Mouse (Mus musculus) erythroblast, adult 5-6 weeks (primary cell): ENCODE data around the gene Cngb1. TPM values are rescaled to one million over a fixed set of nuclear protein-coding genes. Genes with fewer than 3 reads are reported as not detected.
A peak's percentile ranks its signal among the peaks of the same experiment; 100 is the strongest.

Source experiments
- ATAC-seq: replicated peaks from 2 replicates; pipeline ENCODE4 v1.8.0; 2016; ENCODE audit warnings: moderate number of reproducible peaks, mild to moderate bottlenecking, moderate TSS enrichment, inconsistent platforms; ENCODE audit not compliant: poor library complexity, low FRiP score, severe bottlenecking
- total RNA-seq, 2 experiments: library from RNA; stranded (forward) in 1 of 2; stranded (reverse) in 1 of 2; fragments of 150-400 nt in 1 of 2; fragments of 200-764, 138-1000 nt in 1 of 2; gene quantifications; 2 replicates each; pipeline versions ENCODE4 v1.2.3 to v1.2.4; 2015 to 2017; ENCODE audit warnings: low replicate concordance in 2 of 2

Cngb1 gene
- total RNA-seq, 2 experiments from 2014 or later: not detected

DNA sequence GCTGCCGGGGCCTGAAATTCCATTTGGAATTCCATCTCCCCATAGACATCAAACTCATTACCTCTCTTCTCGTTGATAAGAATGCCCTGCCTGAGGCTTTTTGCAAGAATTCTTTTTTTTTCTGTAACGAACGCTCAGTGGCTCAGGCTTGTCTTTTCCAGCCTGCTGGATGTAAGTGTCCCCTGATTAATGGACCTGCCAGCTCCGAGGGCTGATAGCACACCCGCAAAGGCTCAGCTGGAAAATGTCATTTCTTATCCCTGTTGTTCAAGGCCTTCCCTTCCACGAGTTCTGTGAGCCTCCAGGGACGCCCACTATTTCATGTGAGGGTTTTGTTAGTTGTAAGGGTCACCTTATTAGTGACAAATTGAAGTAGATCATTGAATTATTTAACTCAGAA, 100.4 kb downstream of the Cngb1 start:
- ATAC-seq: no peak

DNA sequence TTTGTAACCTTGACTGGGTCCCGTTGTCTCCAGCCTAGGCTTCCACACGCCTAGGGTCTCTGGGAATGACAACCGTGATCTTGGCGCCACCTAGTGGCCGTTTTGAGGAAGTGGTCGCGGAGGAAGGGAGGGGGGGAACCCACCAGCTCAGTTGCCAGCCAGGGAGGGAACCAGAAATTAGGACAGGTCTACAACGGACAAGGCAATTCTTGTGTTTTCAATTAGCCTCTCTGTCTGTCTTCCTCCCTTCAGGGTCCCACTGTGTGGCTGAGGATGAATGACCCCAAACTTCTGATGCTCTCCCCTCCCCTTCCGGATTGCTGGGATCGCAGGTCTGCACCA, 102.4 kb downstream of the Cngb1 start:
- ATAC-seq: peak; percentile 79

DNA sequence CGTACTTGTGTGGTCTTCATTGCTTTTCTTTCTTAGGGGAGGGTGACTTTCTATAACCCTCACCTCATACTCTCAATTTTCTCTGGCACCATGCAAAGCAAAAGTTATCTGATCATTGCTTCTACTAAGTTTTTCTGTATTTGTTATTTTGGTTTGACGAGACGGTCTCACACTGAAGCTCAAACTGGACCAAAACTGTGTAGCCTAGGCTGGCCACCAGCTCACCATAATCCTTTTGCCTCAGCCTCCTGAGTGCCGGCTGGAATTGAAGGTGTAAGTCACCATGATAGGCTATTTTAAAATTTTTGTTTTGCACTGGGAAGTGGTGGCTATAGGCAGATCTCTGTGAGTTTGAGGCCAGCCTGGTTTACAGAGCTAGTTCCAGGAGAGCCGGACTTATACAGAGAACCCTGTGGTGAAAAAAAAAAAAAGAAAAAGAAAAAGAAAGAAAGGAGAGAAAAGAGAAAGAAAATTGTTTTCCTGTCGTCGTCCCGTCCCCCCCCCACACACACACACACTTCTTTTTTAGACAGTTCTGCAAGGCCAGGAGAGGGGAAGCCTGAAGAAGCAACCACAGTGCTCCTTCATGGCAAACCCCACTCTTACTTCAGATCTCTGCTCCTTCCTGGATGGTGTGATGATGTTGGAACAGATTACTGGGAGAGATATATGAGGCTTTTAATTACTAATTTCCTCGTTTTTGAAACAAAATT, 102.9 kb downstream of the Cngb1 start:
- ATAC-seq: no peak

DNA sequence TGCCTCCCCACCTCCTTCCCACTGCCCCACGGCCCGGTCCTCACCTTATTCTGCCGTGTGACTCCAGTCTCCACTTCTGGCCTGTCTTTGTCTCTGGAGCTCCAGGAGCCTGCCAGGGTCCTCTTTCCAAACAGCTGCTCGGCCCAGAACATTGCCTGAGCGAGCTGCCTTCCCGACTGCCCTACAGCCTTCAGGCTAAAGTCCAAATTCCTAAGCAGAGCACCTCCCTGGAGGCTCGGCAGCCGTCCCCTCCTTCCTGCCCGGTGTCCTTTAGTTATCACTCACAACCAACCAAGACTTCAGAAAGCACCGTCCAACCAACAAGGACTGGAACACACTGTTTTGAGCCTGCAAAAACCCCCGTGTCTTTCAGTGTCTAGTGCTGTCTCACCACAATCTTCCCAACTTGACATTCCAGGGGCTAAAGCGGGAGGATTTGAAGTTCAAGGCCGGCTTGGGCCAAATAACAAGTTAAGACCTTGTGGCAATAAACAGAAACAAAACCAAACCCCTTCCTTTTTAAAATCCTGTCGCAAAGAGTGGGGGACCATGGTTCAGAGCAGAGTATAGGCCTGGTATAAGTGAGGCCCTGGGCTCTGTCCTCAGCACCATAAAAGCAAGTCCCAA, 103.6 kb downstream of the Cngb1 start, which contains the start of gene Kifc3:
Kifc3 (minus strand) TSS at position 164 of the 627 bp plus-strand sequence.
- ATAC-seq: no peak

DNA sequence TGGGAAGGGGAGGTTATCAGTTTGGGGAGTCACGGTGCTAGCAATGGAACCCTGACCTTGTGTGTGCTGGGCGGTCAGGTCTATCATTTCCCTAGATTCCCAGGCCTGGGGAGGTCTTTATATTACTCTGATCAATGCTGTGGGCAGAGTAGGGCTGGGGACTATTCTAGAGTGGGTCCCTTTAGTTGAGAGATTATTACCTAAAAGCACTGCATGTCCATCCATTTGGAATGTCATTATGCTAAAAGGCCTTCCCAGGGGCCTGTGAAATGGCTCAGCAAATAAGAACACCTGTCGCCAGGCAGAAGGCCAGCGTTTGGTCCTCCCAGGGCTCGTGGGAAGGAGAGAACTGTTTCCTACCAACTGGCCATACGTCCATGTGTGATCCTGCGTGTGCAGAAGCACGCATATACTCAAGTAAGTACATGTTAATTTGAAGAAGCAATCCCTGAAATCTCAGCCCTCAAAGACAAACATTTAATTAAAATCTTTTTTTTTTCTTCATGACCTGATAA, 104.3 kb downstream of the Cngb1 start:
- no peak for ATAC-seq

DNA sequence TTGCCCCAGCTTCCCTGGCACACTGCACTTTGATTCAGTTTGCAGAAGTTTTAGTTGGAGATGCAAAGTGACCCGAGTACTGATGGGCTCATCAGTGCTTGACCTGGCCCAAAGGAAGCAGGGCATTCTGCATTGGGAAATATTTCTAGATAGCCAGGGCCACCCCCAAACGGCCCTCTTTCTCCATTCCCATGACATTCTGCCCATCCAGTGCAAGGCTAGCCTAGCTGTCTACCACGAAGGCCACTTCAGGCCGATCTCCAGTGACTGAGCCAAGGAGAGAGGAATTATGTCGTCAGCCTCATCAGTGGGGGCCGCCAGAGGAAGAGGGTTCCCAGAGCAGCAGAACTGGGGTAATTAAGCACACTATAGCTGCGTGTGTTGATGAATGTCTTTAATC, 104.9 kb downstream of the Cngb1 start:
- ATAC-seq: no peak

DNA sequence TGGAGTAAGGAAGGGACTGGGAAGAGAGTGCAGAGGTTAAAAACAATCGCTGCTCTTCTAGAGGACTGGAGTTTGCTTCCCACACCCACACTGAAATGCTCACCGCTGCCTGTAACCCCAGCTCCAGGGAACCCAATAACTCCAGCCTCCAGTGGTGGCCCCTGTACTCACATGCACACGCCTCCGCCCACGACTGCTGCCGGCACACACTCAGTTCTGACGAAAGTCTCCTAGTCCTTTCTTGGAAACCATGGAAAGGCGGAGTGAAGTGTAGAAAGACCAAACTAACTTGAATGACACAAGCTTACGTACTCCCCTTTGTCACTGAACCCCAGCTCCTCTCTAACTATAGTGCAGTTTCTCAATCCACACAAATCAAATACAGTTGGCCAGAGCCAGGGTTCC, 106.4 kb downstream of the Cngb1 start:
- no peak for ATAC-seq

DNA sequence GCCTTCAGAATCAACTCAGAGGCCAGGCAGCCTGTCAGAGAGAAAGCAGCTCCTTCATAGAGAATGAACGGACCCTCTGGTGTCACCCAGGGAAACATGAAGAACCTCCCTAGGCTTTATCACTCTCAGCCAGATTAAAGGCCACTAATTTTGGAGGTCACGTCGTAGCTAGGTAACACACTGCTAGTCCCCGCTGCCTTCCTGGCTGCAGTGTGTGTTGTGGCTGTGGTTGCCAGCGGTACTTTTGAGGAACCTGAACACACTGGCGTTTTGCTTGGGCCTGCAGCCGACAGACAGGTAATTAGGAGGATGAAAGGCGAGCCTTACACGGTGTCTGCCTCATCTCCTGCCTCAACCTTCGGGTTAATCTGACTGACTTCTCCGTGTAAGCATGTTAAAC, 110.7 kb downstream of the Cngb1 start:
- ATAC-seq: no peak

DNA sequence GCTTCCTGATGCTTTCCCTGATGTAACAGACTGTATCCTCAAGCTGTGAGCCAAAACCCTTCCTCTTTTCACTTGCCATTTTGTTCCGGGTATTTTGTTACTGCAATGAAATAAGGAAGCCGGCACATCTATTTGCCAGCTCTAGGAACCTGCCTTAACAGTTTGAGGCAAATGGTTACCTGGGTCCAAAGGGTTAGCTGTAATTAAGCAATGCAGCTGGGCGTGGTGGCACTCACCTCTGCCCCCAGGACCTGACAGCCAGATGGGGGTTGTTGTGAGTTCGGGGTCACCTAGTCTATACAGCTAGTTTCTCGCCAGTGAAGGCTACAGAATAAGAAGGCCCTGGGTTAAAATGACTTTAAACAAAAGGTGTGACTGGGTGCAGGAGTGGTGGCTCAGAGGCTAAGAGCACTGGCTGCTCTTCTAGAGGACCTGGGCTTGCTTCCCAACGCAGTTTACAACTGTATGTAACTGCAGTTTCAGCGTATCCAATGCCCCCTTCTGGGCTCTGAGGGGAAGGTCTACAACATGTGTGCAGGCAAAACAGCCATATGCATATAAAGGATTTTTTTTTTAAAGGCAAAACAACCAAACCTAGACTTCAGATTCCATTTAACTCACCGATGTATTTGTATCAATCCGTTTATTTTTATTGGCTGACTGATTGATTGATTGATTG, 114.7 kb downstream of the Cngb1 start:
- no peak for ATAC-seq

Other genes starting within 250 kb of the Cngb1 start
- gene Katnb1, start 225.4 kb downstream of the Cngb1 start, total RNA-seq (2015; ENCODE audit: low replicate concordance): 1.7 and 1.9 TPM in 2 replicates
- gene Katnb1, start 225.4 kb downstream of the Cngb1 start, total RNA-seq (2017; ENCODE audit: low replicate concordance): 9.1 and 12.3 TPM in 2 replicates
- 0.96 and 1.0 TPM in 2 replicates for gene Kifc3, start 103.8 kb downstream of the Cngb1 start, total RNA-seq (2015; ENCODE audit: low replicate concordance)
- 0.51 and 1.1 TPM in 2 replicates for gene Kifc3, start 103.8 kb downstream of the Cngb1 start, total RNA-seq (2017; ENCODE audit: low replicate concordance)
- not detected in 2 replicates for gene Tepp, start 4.0 kb upstream of the Cngb1 start, total RNA-seq (2015; ENCODE audit: low replicate concordance)
- not detected in 2 replicates for gene Tepp, start 4.0 kb upstream of the Cngb1 start, total RNA-seq (2017; ENCODE audit: low replicate concordance)
- gene Zfp319, start 25.4 kb upstream of the Cngb1 start, total RNA-seq (2015; ENCODE audit: low replicate concordance): 2.5 and 3.3 TPM in 2 replicates
- gene Zfp319, start 25.4 kb upstream of the Cngb1 start, total RNA-seq (2017; ENCODE audit: low replicate concordance): 0.14 and 0.17 TPM in 2 replicates
- 7.9 and 8.1 TPM in 2 replicates for gene Usb1, start 25.7 kb upstream of the Cngb1 start, total RNA-seq (2015; ENCODE audit: low replicate concordance)
- 6.1 and 8.0 TPM in 2 replicates for gene Usb1, start 25.7 kb upstream of the Cngb1 start, total RNA-seq (2017; ENCODE audit: low replicate concordance)
- gene Mmp15, start 45.7 kb upstream of the Cngb1 start, total RNA-seq (2015; ENCODE audit: low replicate concordance): not detected in 2 replicates
- not detected in 2 replicates for gene Mmp15, start 45.7 kb upstream of the Cngb1 start, total RNA-seq (2017; ENCODE audit: low replicate concordance)
- 16.7 and 24.6 TPM in 2 replicates for gene Cfap20, start 128.3 kb upstream of the Cngb1 start, total RNA-seq (2015; ENCODE audit: low replicate concordance)
- 3.2 and 11.2 TPM in 2 replicates for gene Cfap20, start 128.3 kb upstream of the Cngb1 start, total RNA-seq (2017; ENCODE audit: low replicate concordance)
- gene Csnk2a2, start 183.5 kb upstream of the Cngb1 start, total RNA-seq (2015; ENCODE audit: low replicate concordance): 27.1 and 43.1 TPM in 2 replicates
- 12.3 and 13.0 TPM in 2 replicates for gene Csnk2a2, start 183.5 kb upstream of the Cngb1 start, total RNA-seq (2017; ENCODE audit: low replicate concordance)
- not detected in 2 replicates for gene Ccdc113, start 227.5 kb upstream of the Cngb1 start, total RNA-seq (2015; ENCODE audit: low replicate concordance)
- gene Ccdc113, start 227.5 kb upstream of the Cngb1 start, total RNA-seq (2017; ENCODE audit: low replicate concordance): not detected in 2 replicates